Mouse (Mus musculus) thymus, postnatal 4 days (tissue): ENCODE measurements around the gene Nkain4.

ENCODE experiments used
- DNase-seq: peaks from one replicate; pipeline ENCODE4 v3.0.0; 2021

Gene Nkain4

DNA sequence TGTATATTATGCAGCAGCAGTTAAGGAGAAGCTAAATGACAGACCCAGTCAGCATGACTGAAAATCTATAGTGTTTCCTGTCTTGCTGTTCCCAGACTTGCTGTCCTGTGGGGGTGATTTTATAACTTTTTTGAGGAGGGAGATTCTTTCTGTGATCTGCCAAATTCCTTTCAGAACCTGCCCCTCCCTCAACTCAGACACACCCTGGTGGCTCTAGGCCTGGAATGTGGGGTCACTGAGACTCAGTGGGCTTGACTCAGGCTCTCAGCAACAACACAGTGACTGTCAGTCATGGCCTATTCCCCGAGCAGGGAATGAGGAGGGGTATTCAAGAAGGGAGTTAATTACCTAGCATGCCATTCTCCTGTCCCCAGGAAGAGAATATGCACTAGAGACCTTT is 4.6 kb downstream of the Nkain4 start:
- DNase-seq, result no peak

DNA sequence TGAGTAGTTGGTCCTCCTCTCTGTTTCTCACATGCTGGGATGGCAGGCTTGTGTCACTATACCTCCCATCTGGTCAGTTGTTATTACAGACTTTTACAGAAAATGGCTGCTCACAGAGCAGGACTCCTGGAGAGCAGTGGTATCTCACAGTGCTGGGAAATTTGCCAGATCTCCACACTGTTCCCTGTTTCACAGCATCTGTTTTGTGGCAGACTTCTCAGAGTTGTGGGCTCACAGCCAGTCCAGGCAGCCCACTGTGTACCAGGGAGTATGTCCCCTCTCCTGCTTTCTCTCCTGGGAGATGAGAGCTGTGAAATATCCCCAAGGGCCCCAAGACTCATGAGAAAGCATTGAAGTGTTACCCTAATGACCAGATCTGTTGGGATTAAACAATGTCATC is 12.6 kb downstream of the Nkain4 start:
- no peak for DNase-seq

DNA sequence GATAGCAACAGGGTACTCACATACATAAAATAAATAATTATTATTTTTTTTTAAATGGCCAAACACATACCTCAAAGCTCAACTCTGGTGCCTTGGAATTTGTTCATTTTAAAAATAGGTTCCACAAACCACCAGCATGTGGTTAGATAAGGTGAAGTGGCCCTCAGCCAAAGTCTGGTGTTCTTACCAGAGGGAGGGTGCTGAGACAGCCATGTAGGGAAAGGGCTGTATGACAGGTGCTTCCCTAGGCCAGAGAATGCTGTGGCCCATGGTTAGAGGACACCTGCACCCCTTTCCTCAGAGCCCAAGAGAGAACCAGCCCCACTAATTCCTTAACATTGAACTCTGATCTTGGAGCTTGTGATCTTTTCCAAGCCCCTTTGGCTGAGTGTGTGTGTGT is 14.3 kb downstream of the Nkain4 start:
- DNase-seq, result no peak

DNA sequence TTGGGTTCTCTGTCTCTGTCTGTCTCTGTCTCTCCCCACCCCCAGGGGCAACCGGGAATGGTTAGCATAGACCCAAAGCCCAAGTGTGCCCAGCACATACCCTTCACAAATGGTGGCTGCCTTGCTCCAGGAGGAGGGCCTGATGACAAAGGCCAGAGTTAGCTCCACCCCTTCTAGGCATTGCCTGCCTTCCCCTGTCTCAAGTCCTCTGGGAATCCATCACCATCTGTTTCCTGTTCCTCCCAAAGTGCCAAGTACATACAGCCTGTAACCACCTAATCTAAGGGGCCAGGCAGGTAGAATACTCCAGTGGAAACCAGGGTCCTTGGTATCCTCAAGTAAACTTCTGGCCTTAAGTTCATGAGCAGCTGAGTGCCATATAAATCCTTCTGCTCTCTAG is 22.1 kb downstream of the Nkain4 start:
- no peak for DNase-seq

DNA sequence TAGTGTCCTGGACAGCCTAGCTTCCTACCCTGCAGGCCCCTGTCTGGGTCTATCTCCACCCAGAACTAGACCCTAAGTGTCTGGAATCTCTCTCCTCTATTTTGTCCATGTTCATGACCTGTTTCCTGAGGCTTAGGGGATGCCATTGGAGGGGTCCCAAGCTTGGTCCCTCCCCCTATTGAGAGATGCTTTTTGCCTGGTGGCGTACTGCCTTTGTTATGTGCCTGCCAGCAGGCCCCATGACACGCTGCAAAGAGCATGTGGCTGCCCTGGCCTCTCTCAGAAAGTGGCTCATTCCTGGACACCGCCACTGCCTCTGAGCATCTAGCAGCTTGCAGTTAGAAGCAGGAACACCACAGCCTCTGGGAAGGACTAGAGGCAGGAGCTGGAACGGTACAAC is 25.8 kb downstream of the Nkain4 start, which contains the start of gene Birc7:
TSS of gene Birc7 (plus strand) at position 301 of the 400 bp plus-strand sequence.
- no peak for DNase-seq

DNA sequence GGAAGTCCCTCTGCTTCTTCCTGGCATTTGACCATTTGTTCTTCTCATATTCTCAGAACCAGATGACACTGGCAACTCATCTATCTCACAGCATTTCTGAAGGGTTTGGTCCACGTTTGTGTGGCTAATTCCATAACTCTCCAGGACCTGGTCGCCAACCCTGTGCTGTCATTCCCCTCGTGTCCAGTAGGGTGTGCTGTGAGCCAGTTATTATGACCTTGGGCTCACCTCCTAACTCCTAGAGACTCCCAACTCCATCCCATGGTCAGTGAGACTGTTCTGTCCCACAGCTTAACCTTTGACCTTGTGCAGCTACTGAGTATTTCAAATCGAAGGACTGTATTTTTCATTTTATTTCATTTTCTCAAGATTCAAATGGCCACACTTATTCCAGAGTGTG is 29.3 kb downstream of the Nkain4 start:
- peak; percentile 72 for DNase-seq

DNA sequence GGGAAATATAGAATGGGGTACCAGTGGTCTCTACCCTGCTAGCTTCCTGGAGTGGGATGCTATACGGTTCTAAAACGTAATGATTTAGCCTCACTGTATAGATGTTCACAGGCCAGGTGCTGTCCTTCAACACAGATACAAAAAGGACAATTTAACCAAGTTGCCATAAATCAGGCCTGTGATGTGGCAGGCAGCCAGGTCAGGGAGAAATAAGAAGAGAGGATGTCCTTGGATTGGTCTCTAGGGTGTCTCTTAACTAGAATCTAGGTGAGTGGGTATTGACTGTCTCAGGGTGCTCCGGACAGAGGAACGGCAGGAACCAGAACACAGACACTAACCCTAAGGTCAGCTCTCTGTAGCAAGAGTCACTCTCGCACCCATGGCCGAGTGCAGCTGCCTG is 31.8 kb downstream of the Nkain4 start:
- no peak for DNase-seq

DNA sequence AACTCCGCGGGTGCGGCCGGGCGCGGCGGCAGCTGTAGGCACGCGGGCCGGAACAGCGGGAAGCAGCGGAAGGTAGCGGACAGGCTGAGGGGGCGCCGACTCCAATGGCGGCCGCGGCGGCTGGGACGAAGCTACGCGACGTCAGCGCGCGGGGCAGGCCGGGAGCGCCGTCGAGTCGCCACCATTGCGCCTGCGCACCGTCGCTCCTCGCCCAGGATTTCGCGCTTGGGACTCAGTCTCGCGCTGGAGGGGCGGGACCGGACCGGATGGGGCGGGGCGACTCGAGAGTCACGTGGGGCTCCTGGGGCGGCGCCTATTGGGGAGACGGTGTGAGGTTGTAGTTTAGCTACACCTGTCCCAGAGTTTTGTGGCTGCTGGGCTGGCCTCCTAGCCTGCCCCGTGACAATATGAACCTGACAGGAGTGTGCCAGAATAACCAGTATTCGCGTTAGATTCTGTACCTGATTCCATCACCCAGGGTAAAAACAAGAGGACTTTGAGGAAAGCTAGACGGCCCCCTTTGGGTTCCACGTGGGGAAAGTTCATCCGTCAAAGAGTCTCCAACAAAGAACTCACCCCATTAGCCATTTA is 33.6 kb downstream of the Nkain4 start, which contains the start of gene Ythdf1:
TSS of gene Ythdf1 (minus strand) at position 140 of the 591 bp plus-strand sequence.
- DNase-seq, result peak; percentile 100

DNA sequence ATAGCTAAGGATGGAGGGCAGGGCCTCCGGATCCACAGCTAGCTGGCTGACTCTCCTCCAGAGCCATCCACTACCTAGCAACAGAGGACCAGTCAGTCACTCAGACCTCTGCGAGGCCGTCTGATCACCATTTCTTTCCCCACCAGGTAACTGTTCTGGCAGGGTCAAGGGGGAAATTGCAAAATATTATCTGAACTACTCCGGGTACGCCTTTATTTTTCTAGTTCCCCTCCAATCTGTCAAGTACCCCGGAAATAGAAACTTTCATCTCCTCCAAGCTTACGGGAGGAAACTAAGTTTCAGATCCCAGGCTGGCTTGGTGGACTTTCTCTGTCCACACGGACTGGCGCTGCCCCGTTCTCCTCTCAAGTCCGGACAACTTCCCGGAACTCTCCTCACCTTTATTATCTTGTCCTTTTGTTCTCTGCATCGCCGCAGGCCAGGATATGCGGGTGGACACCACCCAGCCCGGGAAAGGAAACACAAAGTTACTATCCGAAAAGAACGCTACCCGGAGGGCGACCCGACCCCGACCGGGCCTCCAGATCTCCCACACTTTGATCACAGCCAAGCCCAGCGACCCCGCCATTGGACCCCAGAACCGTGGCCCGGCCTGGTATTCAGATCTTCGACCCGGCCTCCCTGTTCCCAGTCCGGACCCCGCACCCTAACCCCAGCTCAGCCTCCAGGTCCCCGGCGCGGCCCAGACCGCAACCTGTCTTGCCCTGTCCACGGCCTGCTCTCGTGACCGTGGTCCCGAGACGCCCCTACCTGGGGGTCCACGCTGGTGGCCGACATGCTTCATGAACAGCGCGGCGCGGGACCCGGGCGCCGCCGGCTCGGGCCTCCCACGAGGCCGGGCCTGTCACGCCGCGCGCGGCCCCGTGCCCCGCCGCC is 34.3 kb downstream of the Nkain4 start:
- DNase-seq, result no peak

DNA sequence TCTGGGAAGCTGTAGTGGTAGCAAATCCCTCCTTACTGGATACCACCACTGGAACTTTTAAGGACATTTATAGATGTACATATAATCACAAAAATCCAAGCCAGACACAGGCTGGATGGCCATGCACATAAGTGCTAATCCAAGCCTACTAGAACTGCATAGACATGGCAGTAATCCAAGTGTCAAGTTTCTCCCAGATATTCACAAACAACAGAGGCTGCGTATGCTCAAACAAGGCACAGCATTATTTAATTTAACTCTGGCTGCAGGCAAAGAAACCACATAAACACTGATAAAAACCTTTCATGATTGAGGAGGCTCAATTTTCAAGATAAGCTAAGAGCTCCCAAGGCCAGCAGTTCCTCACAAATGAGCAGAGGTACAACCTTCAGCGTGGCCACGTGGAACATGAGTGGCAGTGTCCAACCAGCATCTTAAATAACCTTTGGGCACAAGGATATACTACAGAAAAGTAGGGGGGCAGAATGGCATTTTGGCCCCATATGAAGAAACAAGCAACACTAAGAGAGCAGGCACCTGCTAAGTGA is 38.5 kb downstream of the Nkain4 start:
- no peak for DNase-seq

DNA sequence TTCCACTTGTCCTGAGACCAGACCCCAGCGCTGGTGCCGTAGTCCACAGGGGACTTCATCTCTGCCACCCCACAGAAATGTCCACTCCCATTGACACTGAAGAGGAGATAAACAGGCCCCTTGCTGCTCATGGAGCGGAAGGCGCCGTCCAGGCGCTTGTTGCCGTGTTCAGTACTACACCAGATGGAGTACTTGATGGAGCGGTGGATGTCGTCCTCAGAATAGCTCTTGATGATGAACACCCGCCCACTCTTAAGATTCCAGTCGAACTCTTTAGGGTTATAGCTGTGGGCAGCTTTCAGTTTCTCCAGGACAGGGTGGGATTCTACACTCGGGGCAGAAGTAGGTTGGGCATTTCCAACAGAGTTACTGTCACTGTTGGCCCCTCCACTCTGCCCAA is 43.6 kb downstream of the Nkain4 start:
- no peak for DNase-seq

DNA sequence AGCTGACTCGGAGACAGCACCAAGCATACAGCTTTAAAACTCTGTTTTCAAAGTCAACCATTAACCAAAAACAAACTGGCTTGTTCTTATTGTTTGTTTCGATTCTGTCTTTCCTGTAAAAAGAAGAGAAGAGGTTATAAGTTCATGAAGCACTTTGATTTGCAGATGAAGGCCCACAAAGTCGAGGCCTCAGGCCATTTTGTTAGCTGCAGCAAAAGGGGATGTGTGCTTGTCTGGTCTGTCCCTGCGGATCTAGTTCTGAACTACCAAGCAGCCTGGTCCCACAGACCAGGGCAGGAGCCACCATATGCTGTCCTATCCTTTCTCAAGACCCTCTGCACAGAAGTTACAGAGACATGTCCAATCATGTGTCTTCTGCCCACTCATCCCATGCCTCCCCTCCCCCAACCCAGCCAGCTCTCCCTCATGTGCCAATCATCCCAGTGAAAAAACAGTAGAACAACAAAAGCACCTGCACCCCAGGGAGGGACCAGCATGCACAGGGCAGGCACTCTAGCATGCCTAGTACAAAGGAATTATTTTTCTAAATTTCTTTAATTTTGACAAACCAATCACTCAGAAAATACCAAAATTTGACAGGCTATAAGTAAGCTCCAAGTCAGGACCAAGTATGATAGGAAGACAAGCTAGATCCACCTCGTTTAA is 48.8 kb downstream of the Nkain4 start:
- no peak for DNase-seq

DNA sequence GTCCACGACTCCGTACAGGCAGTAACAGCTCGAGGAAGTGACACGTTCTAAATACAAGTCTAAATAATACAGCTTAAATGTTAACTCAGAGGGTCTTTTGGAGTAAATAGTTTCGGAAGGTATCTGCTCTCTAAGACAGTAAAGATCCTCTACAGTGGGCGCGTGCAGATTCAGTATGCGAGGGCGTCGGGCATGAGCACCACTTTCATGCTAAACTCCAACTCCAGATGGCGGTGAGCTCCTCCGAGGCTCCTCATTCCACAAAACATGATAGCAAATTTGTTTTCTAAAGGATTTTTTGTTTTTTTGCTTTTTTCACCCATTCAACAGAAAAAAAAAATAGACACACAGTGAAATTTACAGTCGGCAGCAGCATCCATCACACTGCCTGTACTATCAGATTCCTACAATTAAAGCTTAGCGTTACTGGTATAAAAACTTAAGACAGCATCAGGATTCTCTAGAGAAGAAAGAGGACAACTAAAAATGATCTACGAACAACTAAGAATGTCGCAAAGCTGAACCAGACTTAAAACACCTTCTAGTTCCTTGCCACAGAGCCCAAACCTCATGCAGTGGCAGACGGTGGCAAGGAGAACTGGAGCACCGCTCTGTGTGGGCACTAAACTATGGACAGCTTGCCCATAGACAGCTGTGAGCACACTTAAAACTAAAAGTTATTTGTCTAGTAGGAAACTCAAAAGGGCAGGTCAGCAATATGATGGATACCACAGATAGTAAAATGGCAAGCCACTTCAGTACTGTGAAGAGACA is 49.9 kb downstream of the Nkain4 start:
- no peak for DNase-seq

DNA sequence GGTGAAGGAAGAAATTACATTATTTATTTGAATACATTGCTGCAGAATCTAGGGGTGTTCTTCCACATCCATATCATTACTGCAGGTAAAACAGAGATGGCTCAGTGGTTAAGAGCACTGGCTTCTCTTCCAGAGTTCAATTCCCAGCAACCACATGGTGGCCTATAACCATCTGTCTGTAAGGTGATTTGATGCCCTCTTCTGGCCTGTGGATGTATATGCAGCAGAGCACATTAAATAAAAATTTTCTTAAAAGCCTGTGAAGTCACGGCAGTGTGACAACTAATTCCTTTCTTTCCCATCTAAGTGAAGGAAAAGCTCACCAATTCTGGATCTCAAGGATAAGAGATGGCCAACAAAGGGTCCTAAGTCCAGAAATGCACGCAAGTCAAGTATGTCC is 52.4 kb downstream of the Nkain4 start:
- DNase-seq, result no peak

DNA sequence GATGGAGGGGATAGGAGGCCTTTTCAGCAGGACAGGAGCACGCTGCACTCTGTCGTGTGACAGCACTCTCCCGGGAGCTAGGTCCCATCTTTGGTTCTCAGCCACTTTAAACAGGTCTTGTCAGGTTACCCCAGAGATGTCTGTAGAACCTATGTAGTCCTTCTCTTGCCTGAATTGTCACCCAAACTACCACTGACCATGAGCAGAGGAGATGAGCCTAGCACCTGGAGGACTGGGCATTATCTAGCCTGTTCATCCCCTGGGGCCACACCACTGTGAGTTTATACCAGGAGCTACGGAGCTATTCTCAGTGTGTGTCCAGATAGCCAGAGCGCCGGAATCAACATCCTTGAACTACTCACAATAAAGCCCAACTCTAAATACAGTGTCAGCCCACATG is 56.6 kb downstream of the Nkain4 start:
- DNase-seq, result no peak

DNA sequence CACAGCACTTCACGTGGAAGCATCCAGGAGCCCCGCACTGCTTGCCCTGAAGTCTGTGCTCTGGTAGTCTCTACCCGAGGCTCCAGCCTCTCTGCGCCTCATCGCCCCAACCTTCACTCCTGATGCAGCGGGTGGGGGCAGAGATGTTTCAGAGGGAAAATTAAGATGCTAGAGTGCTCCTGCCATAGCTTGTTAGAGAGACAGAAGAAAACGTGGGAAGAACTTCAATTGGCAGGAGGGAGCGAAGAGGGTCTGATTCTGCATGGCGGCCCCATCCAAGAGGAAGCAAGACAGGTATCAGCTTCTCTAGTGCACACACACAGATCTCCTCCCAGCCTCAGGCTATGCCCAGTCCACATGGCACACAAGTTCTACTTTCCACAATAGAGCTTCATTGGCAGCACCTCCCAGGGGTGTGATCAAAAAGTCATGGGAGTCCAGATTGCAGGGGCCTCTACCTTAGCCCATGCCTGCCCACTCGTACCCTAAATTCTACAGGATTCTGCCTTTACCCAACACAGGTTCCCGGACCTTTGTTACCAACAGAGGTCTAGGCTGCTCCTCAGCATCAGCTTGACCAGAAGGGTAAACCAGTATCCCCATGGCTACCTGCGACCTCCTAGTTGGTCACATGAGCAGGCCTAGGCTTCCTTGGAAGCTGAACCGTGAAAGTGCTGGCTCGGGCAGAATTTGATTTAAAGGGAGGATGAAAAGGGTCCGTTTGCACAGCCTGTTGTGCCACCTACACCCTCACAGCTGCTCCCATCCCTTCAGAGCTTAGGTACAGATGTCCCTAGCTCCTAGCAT is 57.5 kb downstream of the Nkain4 start:
- DNase-seq, result no peak

DNA sequence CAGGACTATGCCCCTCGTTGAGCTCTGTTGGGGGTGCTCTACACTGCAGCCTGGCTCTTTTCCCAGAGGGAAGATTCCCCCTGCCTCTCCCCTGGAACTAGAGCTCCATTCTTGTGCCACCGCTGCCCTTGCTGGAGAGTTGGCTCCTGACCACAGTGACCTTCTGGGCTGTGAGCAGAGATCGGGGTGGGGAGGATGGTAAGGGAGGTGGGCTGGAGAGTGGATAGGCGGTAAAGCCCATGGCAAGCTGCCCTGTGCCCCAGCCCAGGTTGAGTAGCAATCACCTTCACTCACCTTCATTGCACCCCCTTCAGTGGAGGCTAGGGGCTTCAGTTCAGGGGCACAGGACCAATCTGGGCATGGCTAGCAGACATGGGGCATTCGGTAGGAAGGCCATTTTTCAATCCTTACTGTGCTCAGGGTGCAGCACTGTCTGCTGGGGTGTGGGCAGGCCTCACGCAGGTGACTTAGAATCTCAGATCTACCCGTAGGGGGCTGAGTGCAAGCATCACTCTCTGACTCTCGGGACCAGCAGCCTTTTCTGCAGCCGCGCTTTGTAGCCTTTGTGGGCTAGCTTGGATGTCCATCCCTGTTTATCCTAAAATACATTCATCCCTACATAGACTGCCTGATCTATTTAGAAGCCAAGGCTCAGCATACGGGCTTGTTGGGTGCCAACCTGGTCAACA is 58.5 kb downstream of the Nkain4 start:
- no peak for DNase-seq

DNA sequence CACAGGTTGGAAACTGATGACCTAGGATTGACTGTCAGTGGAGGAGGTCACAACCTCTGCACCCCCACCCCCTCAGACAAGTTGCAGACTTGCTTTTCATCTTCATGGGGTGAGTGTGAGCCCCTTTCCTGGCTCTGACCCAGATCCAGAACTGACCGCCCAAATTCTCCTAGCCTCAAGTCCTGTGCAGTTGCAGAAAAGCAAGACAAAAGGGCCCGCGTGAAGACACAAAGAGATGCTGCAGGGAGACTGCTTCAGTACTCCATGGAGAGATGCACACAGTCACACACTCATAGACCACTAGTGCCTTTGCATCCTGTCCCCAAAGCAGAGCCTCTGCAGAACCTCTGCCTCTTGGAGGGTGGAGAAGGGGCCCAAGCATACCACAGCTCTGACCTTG is 59.2 kb downstream of the Nkain4 start:
- no peak for DNase-seq

DNA sequence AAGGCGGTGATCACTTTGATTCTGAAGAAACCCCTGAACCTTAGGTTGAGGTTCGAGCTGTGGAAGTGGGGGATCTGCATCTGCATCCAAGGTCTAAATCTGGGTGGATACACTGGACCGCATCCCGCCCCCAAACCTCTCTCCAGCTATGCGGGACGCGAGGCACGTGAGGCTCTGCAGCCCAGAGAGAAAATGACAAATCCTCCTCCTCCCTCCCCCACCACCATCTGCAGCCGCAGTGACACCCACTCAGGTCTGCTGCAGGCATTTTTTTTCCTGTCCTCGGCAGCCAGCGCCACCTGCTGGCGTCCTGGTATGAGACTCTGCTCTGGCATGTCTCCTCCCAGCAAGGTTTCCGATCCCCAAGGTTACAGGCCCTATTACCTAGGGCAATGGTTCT is 59.8 kb downstream of the Nkain4 start:
- peak; percentile 88 for DNase-seq

DNA sequence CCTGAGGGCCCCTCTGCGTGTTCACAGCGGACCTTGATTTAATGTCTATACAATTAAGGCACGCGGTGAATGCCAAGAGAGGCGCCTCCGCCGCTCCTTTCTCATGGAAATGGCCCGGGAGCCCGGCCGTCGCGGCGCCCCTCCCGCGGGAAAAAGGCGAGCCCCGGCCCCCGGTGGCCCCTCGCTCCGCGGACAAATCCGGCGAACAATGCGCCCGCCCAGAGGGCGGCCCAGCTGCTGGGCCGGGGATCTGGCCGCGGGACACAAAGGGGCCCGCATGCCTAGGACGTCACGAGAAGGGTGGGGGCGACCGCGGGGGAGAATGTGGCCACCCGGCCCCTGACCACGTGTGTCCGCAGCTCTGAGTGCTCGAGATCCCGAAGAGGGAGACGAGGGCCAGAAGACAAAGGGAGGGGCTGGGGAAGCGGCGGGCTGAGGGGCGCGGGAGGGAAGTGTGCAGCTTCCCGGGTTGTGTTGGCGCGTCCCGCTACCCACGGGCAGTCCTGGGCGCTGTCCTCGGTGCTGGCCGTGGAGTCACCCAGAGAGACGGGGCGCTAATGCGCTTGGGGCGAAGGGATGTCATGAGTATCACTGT is 60.4 kb downstream of the Nkain4 start:
- peak; percentile 67 for DNase-seq

DNA sequence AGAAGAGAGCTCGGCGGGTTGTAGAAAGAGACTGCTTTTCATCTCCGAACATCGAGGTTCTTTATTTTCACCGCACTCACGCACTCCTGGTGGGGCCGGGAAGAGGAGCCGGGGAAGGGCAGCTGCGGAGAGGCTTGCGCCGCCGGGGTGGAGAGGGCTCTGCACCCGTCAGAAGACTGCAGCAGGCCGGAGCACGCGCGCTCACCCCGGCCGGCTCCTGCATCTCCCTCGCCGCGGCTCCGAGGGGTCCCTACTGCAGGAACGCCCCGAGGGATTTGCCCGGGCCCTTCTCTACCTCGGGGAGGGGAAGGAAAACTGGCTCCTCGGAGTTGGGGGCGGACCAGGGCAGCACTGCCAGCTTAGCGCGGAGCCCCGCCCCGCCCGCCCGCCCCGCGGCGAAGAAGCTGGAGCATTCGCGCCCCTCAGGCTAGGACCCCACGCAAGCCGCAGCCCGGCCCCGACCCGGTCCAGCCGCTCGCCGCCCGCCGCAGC is 60.9 kb downstream of the Nkain4 start:
- peak; percentile 25 for DNase-seq
